Mouse (Mus musculus) lung, embryonic 16.5 days (tissue): ENCODE results near the gene Otub1. TPM values are rescaled to one million over a fixed set of nuclear protein-coding genes. Genes with fewer than 3 reads are reported as not detected.
A peak's percentile ranks its signal among the peaks of the same experiment; 100 is the strongest.

Experiments
- ATAC-seq: fragments of 200-750 bp; cut with Nextera tagmentation; 2 replicates; pipeline ENCODE4 v1.8.0; 2017; ENCODE audit warnings: low read depth, mild to moderate bottlenecking, moderate library complexity
- H3K27ac ChIP-seq: fragments of 300-500 bp; sonication (generic); 2 replicates; pipeline ENCODE4 v1.5.1; 2014; ENCODE audit warnings: mild to moderate bottlenecking, control low read depth, low read length
- H3K27me3 ChIP-seq: fragments of 300-500 bp; sonication (generic); 2 replicates; pipeline ENCODE4 v1.6.1; 2014; ENCODE audit warnings: low read depth, low read length, mixed read lengths; ENCODE audit not compliant: control insufficient read depth, insufficient read depth
- H3K36me3 ChIP-seq: fragments of 300-500 bp; sonication (generic); 2 replicates; pipeline ENCODE4 v1.6.1; 2014; ENCODE audit warnings: low read length; ENCODE audit not compliant: control insufficient read depth, insufficient read depth
- H3K4me1 ChIP-seq: fragments of 300-500 bp; sonication (generic); replicated peaks from 2 replicates; pipeline ENCODE4 v1.6.1; 2014; ENCODE audit warnings: low read length, mixed read lengths; ENCODE audit not compliant: control insufficient read depth, insufficient read depth
- H3K4me2 ChIP-seq: fragments of 300-500 bp; sonication (generic); 2 replicates; pipeline ENCODE4 v1.6.1; 2014; ENCODE audit warnings: low read depth, low read length, control low read depth
- H3K4me3 ChIP-seq: fragments of 300-500 bp; sonication (generic); 2 replicates; pipeline ENCODE4 v1.5.1; 2014; ENCODE audit warnings: mild to moderate bottlenecking, low read length, control low read depth
- H3K9ac ChIP-seq: fragments of 300-500 bp; sonication (generic); 2 replicates; pipeline ENCODE4 v1.6.1; 2014; ENCODE audit warnings: low read length, control low read depth
- H3K9me3 ChIP-seq: fragments of 300-500 bp; sonication (generic); 2 replicates; pipeline ENCODE4 v1.6.1; 2016; ENCODE audit warnings: low read length; ENCODE audit not compliant: control insufficient read depth
- WGBS: fragments of 180-500 bp; shearing (Covaris S2); extraction: QIAGEN DNeasy Blood & Tissue Kit; methylation state at CpG from one replicate; pipeline ENCODE4 v1.1.7; 2014; 5-methylcytosine and 5-hydroxymethylcytosine counted together
- polyA plus RNA-seq: library from polyadenylated mRNA; unstranded; fragments of >200 nt; fragmentation: Nextera tagmentation; extraction: Ambion mirVana; gene quantifications from 2 replicates; pipeline ENCODE4 v1.2.1, GENCODE M21; 2015

The Otub1 gene
- polyA plus RNA-seq, 1 experiment from 2014 or later, result 187 TPM

DNA sequence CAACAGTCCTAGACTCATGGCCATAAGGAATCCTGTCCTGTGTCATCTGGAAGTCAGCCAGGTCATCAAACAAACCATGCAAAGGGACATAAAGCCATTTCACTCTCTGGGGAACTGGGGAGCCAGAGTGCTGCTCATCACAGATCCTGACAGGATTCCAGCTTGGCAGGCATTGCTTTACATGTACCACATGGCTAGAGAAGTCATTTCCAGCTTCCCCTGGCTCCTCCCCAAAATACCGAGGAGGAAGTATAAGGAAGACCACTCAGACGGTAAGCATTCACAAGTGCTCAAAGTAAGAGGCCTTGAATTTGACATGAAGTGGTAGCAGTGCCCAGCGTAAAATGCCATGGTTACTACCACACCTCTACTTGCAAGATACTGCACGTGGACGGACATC is 8.4 kb upstream of the Otub1 start:
- peak overlapping the region; percentile 32; the same call in 1 of the 2 replicates for H3K9ac ChIP-seq
- peak overlapping the region; percentile 14; the same call in 1 of the 2 replicates for H3K4me2 ChIP-seq
- H3K27ac ChIP-seq, result peak overlapping the region; percentile 36; the same call in 1 of the 2 replicates
- no peak overlapping the region for H3K4me3 ChIP-seq
- WGBS, result 36% methylated on average over 5 of the region's 5 CpGs
- H3K27me3 ChIP-seq, result no peaks in the 10 kb centered on the region
- peaks cover 33% of the 10 kb centered on the region for H3K4me1 ChIP-seq
- H3K9me3 ChIP-seq, result no peaks in the 10 kb centered on the region
- H3K36me3 ChIP-seq, result peaks cover 15% of the 10 kb centered on the region
- peak; percentile 50 for ATAC-seq

DNA sequence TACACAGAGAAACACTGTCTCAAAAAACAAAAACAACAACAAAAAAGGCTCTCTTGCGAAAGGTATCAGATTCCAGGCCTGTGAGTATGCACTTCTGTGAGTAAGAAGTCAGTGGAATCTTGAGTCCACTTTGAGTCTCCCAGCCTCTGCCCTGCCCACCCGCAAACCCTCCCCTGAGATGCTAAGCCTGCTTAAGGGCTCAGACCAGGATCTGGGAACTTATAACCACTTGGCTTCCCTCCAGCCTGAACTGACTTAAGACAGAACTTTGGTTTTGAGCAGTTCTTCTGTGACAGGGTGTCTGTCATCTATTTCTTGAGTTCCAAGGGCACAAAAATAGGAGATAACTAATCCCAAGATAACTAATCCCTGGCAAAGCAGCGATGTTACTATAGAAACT is 6.9 kb upstream of the Otub1 start:
- H3K9ac ChIP-seq, result no peak overlapping the region
- ATAC-seq, result no peak
- peaks cover 33% of the 10 kb centered on the region for H3K4me1 ChIP-seq
- peaks cover 15% of the 10 kb centered on the region for H3K36me3 ChIP-seq
- no peak overlapping the region for H3K27ac ChIP-seq
- no peak overlapping the region for H3K4me2 ChIP-seq
- no peaks in the 10 kb centered on the region for H3K27me3 ChIP-seq
- H3K4me3 ChIP-seq, result no peak overlapping the region
- WGBS, result 88% methylated on average over 3 of the region's 3 CpGs
- H3K9me3 ChIP-seq, result no peaks in the 10 kb centered on the region

GRCm38 (mm10) chr19:7212216-7212615 is 6.1 kb upstream of the Otub1 start:
- 65% methylated on average over 1 of the region's 1 CpGs for WGBS
- Histone ChIP-seq H3K27me3 (no peaks in the 10 kb centered on the region), H3K27ac (no peak overlapping the region), H3K4me2 (no peak overlapping the region), H3K9me3 (no peaks in the 10 kb centered on the region), H3K9ac (no peak overlapping the region), H3K4me3 (no peak overlapping the region), H3K36me3 (peaks cover 15% of the 10 kb centered on the region), H3K4me1 (peaks cover 31% of the 10 kb centered on the region)
- ATAC-seq, result no peak

GRCm38 (mm10) chr19:7209907-7210646 is 4.0 kb upstream of the Otub1 start:
- WGBS, result 85% methylated on average over 7 of the region's 7 CpGs
- no peak for ATAC-seq
- H3K9ac ChIP-seq, result no peak overlapping the region
- H3K27ac ChIP-seq, result no peak overlapping the region
- H3K4me1 ChIP-seq, result peaks cover 23% of the 10 kb centered on the region
- H3K36me3 ChIP-seq, result peaks cover 12% of the 10 kb centered on the region
- no peak overlapping the region for H3K4me2 ChIP-seq
- H3K4me3 ChIP-seq, result no peak overlapping the region
- H3K27me3 ChIP-seq, result no peaks in the 10 kb centered on the region
- no peaks in the 10 kb centered on the region for H3K9me3 ChIP-seq

GRCm38 (mm10) chr19:7205326-7205725 is 790 bp downstream of the Otub1 start:
- Histone ChIP-seq H3K4me2 (peak overlapping the region; percentile 86), H3K9ac (peak overlapping the region; percentile 76)
- ATAC-seq, result no peak

DNA sequence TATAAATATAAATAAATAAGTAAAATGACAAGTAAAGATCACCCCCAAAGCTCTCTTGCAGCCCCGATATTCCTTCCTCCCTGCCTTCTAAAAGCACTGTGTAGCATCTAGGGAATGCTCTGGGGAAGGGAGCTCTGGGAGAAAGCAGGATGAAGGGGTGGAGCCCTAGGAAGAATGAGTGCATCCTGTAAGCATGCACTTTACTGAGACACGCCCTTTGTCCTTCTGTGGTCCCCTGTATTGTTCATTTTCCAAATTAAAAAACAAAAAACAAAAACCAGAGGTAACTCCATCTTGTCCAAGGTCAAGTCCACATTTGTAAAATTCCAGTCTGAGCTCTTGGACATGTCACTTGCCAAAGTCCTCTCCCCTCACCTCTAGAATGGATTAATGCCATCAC is 1.2 kb downstream of the Otub1 start:
- no peak for ATAC-seq
- H3K4me1 ChIP-seq, result peaks cover 16% of the 10 kb centered on the region
- peak overlapping the region; percentile 76 for H3K9ac ChIP-seq
- peak overlapping the region; percentile 86 for H3K4me2 ChIP-seq
- peaks cover 32% of the 10 kb centered on the region for H3K36me3 ChIP-seq
- peak overlapping the region; percentile 92 for H3K27ac ChIP-seq
- WGBS, result 60% methylated on average over 2 of the region's 2 CpGs
- H3K27me3 ChIP-seq, result no peaks in the 10 kb centered on the region
- no peaks in the 10 kb centered on the region for H3K9me3 ChIP-seq
- peak overlapping the region; percentile 94 for H3K4me3 ChIP-seq

More at GRCm38 (mm10) chr19:7205326-7205725, 790 bp downstream of the Otub1 start:
- no peaks in the 10 kb centered on the region for H3K27me3 ChIP-seq
- no peaks in the 10 kb centered on the region for H3K9me3 ChIP-seq
- 13% methylated on average over 7 of the region's 7 CpGs for WGBS
- H3K27ac ChIP-seq, result peak overlapping the region; percentile 92
- peaks cover 28% of the 10 kb centered on the region for H3K36me3 ChIP-seq
- peak overlapping the region; percentile 94 for H3K4me3 ChIP-seq
- peaks cover 16% of the 10 kb centered on the region for H3K4me1 ChIP-seq

DNA sequence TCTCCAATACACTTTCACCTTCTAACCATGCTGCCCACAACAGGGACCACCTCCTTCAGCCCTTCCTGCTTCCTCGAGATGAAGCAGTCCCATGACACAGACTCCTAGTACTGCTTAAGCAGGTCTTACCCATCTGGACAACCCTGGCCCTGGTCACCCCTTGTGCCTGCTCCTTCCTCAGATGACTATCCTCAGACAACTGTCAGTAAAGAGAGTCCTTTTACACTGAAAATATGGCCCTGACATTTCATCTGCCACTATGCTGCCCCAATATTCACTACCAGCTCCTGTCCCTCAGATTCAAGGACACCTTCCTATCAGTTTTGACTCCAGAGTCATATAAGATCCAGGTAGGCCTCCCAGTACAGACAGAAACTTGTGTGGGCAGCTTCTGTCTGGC is 5.7 kb downstream of the Otub1 start:
- no peak overlapping the region for H3K4me3 ChIP-seq
- peaks cover 19% of the 10 kb centered on the region for H3K4me1 ChIP-seq
- H3K36me3 ChIP-seq, result peaks cover 49% of the 10 kb centered on the region
- H3K27ac ChIP-seq, result no peak overlapping the region
- WGBS, result 38% methylated on average over 1 of the region's 1 CpGs
- no peaks in the 10 kb centered on the region for H3K27me3 ChIP-seq
- H3K9ac ChIP-seq, result no peak overlapping the region
- no peak for ATAC-seq
- no peaks in the 10 kb centered on the region for H3K9me3 ChIP-seq
- no peak overlapping the region for H3K4me2 ChIP-seq

GRCm38 (mm10) chr19:7199089-7199488 is 7.0 kb downstream of the Otub1 start:
- WGBS, result 89% methylated on average over 13 of the region's 13 CpGs
- peaks cover 47% of the 10 kb centered on the region for H3K36me3 ChIP-seq
- H3K9ac ChIP-seq, result no peak overlapping the region
- ATAC-seq, result no peak
- no peak overlapping the region for H3K27ac ChIP-seq
- H3K4me3 ChIP-seq, result no peak overlapping the region
- no peaks in the 10 kb centered on the region for H3K9me3 ChIP-seq
- H3K4me2 ChIP-seq, result no peak overlapping the region
- no peaks in the 10 kb centered on the region for H3K27me3 ChIP-seq
- H3K4me1 ChIP-seq, result peaks cover 8% of the 10 kb centered on the region; the same call in 1 of the 2 replicates

GRCm38 (mm10) chr19:7197445-7197844 is 8.7 kb downstream of the Otub1 start:
- no peak overlapping the region for H3K27ac ChIP-seq
- peaks cover 8% of the 10 kb centered on the region; the same call in 1 of the 2 replicates for H3K4me1 ChIP-seq
- no peak overlapping the region for H3K4me3 ChIP-seq
- peak; percentile 8 for ATAC-seq
- H3K9ac ChIP-seq, result no peak overlapping the region
- H3K9me3 ChIP-seq, result no peaks in the 10 kb centered on the region
- H3K4me2 ChIP-seq, result no peak overlapping the region
- no peaks in the 10 kb centered on the region for H3K27me3 ChIP-seq
- 85% methylated on average over 9 of the region's 9 CpGs for WGBS
- peaks cover 33% of the 10 kb centered on the region for H3K36me3 ChIP-seq
